Mouse (Mus musculus) granulocyte monocyte progenitor cell, adult 5-6 weeks (primary cell): ENCODE measurements around the gene Akap11. TPM values are rescaled to one million over a fixed set of nuclear protein-coding genes. Genes with fewer than 3 reads are reported as not detected.
A peak's percentile ranks its signal among the peaks of the same experiment; 100 is the strongest.
"Not testable (repeated sequence)": the region's sequence is repeated elsewhere in the genome, so short reads cannot be mapped to it uniquely, and the experiment has no call there.

Experiments
- ATAC-seq: replicated peaks from 2 replicates; pipeline ENCODE4 v1.8.0; 2016; ENCODE audit warnings: mild to moderate bottlenecking, moderate TSS enrichment, inconsistent platforms; ENCODE audit not compliant: poor library complexity, severe bottlenecking
- total RNA-seq, 2 experiments: library from RNA; stranded (forward) in 1 of 2; stranded (reverse) in 1 of 2; fragments of 200-712, 200-1000 nt in 1 of 2; fragments of >200 nt in 1 of 2; fragmentation: Nextera tagmentation in 1 of 2; gene quantifications; 2 replicates each; pipeline ENCODE4 v1.2.3; 2014 to 2017

Gene Akap11
- total RNA-seq (2014; fragmentation: Nextera tagmentation) (28.1 and 31.9 TPM in 2 replicates), total RNA-seq (2017) (35.1 and 38.3 TPM in 2 replicates)

GRCm38 (mm10) chr14:78536281-78537165 is at the start of gene Akap11:
Gene Akap11 (minus strand): TSS chr14:78536808.
- ATAC-seq, result peak; percentile 97

GRCm38 (mm10) chr14:78584222-78584621 is 47.6 kb upstream of the Akap11 start:
- ATAC-seq, result no peak

- ATAC-seq, result no peak
Measured at GRCm38 (mm10) chr14:78583168-78583567, 46.6 kb upstream of the Akap11 start.

- ATAC-seq, result no peak
Measured at GRCm38 (mm10) chr14:78575899-78576298, 39.3 kb upstream of the Akap11 start.

DNA sequence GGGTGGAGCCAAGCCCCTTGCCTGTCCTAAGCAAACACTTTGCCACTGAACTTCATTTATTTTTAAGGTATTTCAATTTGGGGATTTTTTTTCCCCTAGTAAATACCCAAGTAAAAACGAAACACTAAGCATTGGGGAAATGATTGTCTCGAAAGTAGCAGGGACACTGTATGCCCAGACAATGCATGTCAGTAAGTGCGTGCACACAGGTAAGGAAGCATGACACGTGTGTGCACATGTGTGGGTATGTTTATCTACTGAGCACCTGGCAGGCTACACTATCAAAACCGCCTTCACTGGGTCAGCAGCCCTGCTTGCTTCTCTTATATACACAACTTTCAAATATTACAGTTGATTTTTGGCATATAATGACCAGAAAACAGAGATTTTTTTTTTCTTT is 31.8 kb upstream of the Akap11 start:
- ATAC-seq, result no peak

GRCm38 (mm10) chr14:78566431-78566830 is 29.8 kb upstream of the Akap11 start:
- ATAC-seq, result no peak

- no peak for ATAC-seq
Measured at GRCm38 (mm10) chr14:78564292-78564691, 27.7 kb upstream of the Akap11 start.

GRCm38 (mm10) chr14:78563211-78563610 is 26.6 kb upstream of the Akap11 start:
- ATAC-seq, result no peak

- ATAC-seq, result no peak
Measured at GRCm38 (mm10) chr14:78562121-78562520, 25.5 kb upstream of the Akap11 start.

DNA sequence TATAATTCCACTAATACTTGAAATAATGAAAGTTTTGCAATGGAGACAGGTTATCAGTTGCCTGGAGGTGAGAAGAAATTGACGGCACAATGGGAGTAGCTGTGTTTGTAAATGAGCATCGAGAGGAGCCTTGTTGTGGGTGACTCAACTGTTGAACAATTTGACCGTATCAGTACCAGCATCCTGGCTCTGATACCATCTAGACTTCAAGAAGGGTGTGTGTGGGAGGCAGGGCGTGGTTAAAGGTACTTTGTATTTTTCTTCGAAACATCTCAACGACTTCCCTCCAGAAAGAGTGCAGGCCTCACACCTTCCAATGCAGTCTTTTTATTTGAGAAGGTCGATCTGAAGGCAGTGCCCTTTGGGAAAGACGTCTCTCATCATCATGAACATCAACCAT is 22.4 kb upstream of the Akap11 start:
- no peak for ATAC-seq

DNA sequence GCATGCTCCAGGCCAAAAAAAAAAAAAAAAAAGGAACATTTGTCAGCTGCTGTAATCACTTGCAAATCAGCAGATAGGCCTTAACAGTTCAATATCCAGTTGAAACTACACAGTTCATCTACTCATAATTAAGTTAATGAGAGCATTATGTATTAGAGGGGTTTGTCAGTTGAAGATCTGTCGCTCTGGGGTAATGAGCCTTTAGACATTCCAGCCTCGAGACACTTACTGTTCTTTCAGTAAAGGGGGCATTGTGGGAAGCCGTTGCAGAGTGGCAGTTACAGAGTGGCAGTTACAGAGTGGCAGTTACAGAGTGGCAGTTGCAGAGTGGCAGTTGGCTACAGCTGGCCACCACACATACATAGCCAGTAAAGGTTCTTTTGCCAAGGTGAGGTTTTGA is 18.2 kb upstream of the Akap11 start:
- ATAC-seq, result not testable (repeated sequence)

DNA sequence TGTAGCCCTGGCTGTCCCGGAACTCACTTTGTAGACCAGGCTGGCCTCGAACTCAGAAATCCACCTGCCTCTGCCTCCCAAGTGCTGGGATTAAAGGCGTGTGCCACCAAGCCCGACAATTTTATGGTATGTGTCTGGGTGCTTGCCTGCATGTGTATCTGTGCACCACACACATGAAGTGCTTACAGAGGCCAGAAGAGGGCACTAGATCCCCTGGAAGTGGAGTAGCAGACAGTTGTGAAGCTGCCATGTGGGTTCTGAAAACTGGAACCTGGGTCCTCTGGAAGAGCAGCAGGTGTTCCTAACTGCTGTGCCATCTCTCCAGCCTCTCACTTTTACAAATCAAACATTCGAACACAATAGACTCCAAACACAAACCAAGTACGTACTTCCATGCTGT is 17.1 kb upstream of the Akap11 start:
- no peak for ATAC-seq

GRCm38 (mm10) chr14:78548807-78549206 is 12.2 kb upstream of the Akap11 start:
- peak; percentile 78 for ATAC-seq

GRCm38 (mm10) chr14:78541319-78541718 is 4.7 kb upstream of the Akap11 start:
- no peak for ATAC-seq

- no peak for ATAC-seq
Measured at GRCm38 (mm10) chr14:78539821-78540220, 3.2 kb upstream of the Akap11 start.

DNA sequence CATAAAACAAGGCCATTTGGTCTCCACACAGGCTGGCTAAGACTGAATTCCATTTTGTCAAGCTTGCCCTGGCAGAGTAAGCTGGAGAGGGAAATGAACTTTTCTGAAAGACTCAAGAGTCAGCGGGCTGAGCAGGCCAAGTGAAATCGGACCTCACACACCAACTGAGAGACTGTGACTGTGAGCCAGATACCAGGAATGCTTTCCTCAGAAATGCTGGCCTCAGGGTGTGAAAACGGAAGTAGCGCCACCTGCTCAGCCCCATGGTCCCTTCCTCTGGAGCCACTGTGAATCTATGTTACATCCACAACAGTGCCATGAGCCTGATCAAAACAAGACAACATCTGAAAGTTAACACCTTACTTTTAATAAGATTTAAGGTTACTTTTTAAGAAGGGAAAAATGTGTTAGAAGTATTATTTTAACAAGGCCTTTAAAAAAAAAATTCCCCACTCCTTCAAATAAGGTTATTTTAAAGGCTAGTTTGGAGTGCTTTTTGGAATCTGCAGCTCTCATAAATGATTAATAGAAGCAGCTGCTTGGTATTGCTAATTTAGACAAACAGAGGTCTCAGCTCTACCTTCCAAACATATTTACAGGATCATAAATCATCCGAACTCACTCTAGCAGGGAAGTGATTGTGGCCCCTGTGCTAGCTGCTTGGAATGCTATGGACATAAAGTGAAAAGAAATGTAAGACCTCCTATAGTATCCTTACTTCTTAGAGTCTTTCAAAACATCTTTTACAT is 2.1 kb upstream of the Akap11 start:
- no peak for ATAC-seq

GRCm38 (mm10) chr14:78537551-78537950 is 943 bp upstream of the Akap11 start:
- no peak for ATAC-seq

DNA sequence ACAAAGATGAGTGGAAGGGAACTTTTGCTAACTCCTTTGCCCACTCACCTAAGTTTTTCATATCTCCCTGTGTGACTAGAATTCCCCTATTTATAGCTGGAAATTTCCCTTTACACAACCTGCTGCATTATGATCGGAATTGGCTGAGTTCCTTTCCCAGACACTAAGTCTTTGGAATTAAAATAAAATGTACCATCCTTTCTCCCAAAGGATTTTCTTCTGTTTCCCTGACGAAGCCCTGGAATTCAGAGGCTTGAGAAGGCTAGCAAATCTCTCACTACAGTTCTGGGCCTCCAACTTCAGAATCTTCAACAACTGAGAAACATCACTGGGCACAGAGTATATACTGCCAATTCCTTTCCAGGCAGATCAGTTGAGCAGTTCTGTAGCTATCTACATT is 1.2 kb downstream of the Akap11 start:
- ATAC-seq, result no peak

DNA sequence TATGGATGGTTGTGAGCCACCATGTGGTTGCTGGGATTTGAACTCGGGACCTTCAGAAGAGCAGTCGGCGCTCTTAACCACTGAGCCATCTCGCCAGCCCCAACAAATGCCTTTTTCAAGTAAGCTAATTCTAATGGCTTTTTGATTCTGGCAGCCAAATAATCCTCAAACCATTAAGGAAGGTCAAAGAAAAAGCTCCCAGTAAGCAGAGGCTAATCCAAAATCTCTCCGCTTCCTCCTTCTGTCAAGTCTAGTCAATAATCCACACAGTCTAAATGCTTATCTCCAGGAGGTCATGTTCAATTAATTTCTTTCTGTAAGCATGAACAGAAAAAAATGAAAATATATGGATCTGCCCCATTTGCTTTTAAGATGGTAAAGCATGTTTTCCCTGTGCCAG is 2.0 kb downstream of the Akap11 start:
- ATAC-seq, result no peak

GRCm38 (mm10) chr14:78533701-78534100 is 2.9 kb downstream of the Akap11 start:
- ATAC-seq, result no peak

- no peak for ATAC-seq
Measured at GRCm38 (mm10) chr14:78532345-78532744, 4.3 kb downstream of the Akap11 start.
